Mouse (Mus musculus): Measurements from ENCODE around the gene Acta1. TPM values are rescaled to one million over a fixed set of nuclear protein-coding genes. Genes with fewer than 3 reads are reported as not detected.

Acta1 gene
- polyA plus RNA-seq, 1 experiment from 2014 or later = 44.7 TPM

DNA sequence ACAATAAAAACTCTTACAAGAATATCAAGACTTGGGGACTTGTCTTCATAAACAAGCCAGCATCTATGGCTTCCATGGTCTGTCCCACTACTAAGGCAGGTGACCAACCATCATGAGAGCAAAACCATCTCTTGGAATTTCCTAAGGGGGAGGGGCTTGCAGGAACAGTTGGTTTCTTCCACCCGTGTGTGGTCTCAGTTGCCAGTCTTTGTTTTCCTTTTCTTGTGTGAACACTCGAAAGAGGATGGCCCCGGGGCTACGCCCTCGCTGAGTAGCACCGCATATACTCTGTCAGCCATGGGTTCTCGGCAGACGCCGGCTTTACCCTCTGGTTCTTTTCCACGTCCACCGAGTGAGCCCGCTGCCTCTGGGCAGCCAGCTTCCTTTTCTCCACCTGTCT is 52.5 kb downstream of the Acta1 start:
- no peak overlapping the region for H3K27ac ChIP-seq
- peaks cover 7% of the 10 kb centered on the region for H3K36me3 ChIP-seq
- no peaks in the 10 kb centered on the region for H3K27me3 ChIP-seq
- no peaks in the 10 kb centered on the region for H3K9me3 ChIP-seq
- no peak overlapping the region for H3K9ac ChIP-seq
- H3K4me1 ChIP-seq = no peaks in the 10 kb centered on the region
- no peak overlapping the region for H3K4me3 ChIP-seq
- 86% methylated on average over 12 of the region's 12 CpGs for WGBS
- ATAC-seq (ENCODE audit: insufficient number of reproducible peaks, insufficient read depth, low FRiP score, low TSS enrichment, low read depth) = no peak
- H3K4me2 ChIP-seq = no peak overlapping the region

Other genes with a start within 250 kb of the Acta1 start
- 6.9 and 8.3 TPM in 2 replicates for gene Rhou, start 240.8 kb downstream of the Acta1 start, polyA plus RNA-seq (2015; fragmentation: Nextera tagmentation; extraction: Ambion mirVana)
- 48.9 and 51.7 TPM in 2 replicates for gene Rab4a, start 88.8 kb downstream of the Acta1 start, polyA plus RNA-seq (2015; fragmentation: Nextera tagmentation; extraction: Ambion mirVana)
- gene Ccsap, start 34.5 kb downstream of the Acta1 start, polyA plus RNA-seq (2015; fragmentation: Nextera tagmentation; extraction: Ambion mirVana) = 5.4 and 5.5 TPM in 2 replicates
- 33.9 and 42.3 TPM in 2 replicates for gene Nup133, start 54.5 kb upstream of the Acta1 start, polyA plus RNA-seq (2015; fragmentation: Nextera tagmentation; extraction: Ambion mirVana)
- gene Abcb10, start 88.4 kb upstream of the Acta1 start, polyA plus RNA-seq (2015; fragmentation: Nextera tagmentation; extraction: Ambion mirVana) = 18.2 and 19.1 TPM in 2 replicates
- 38.4 and 39.0 TPM in 2 replicates for gene Taf5l, start 126.6 kb upstream of the Acta1 start, polyA plus RNA-seq (2015; fragmentation: Nextera tagmentation; extraction: Ambion mirVana)
- 3.7 and 5.0 TPM in 2 replicates for gene Urb2, start 126.8 kb upstream of the Acta1 start, polyA plus RNA-seq (2015; fragmentation: Nextera tagmentation; extraction: Ambion mirVana)